Mouse (Mus musculus) thymus, adult 2 months (tissue): Measurements from ENCODE around the gene Clstn1. TPM values are rescaled to one million over a fixed set of nuclear protein-coding genes. Genes with fewer than 3 reads are reported as not detected.

Experiments
- DNase-seq: peaks from one replicate; pipeline ENCODE4 v3.0.0; 2021
- H3K27ac ChIP-seq: fragments of 200-500 bp; 2 replicates; pipeline ENCODE4 v1.5.1; 2012; ENCODE audit warnings: low read length, control low read depth; ENCODE audit not compliant: control insufficient read depth, insufficient read depth
- H3K27me3 ChIP-seq: fragments of 200-500 bp; 2 replicates; pipeline ENCODE4 v1.6.1; 2012; ENCODE audit warnings: mild to moderate bottlenecking, low read length, moderate library complexity, mixed read lengths; ENCODE audit not compliant: control insufficient read depth, insufficient read depth
- H3K36me3 ChIP-seq: fragments of 200-500 bp; 2 replicates; pipeline ENCODE4 v1.6.1; 2012; ENCODE audit warnings: mild to moderate bottlenecking, low read length, moderate library complexity; ENCODE audit not compliant: control insufficient read depth, insufficient read depth
- H3K4me1 ChIP-seq: fragments of 200-500 bp; replicated peaks from 2 replicates; pipeline ENCODE4 v1.6.1; 2012; ENCODE audit warnings: low read length; ENCODE audit not compliant: control insufficient read depth, insufficient read depth
- H3K4me3 ChIP-seq: fragments of 200-500 bp; 2 replicates; pipeline ENCODE4 v1.5.1; 2012; ENCODE audit warnings: mild to moderate bottlenecking, low read length, control low read depth, moderate library complexity; ENCODE audit not compliant: control insufficient read depth, insufficient read depth
- CTCF ChIP-seq: fragments of 200-500 bp; IDR thresholded peaks from 2 replicates; pipeline ENCODE4 v1.5.1; 2012; ENCODE audit warnings: mild to moderate bottlenecking, control low read depth, low read length, moderate library complexity, borderline replicate concordance; ENCODE audit not compliant: control insufficient read depth, poor library complexity, insufficient read depth; ENCODE audit errors: extremely low read depth
- POLR2A ChIP-seq: fragments of 200-500 bp; IDR thresholded peaks from 2 replicates; pipeline ENCODE4 v1.6.1; 2012; ENCODE audit warnings: mild to moderate bottlenecking, low read length, control low read depth, moderate library complexity; ENCODE audit not compliant: control insufficient read depth, poor library complexity, insufficient read depth; ENCODE audit errors: extremely low read depth
- WGBS: fragments of 180-500 bp; shearing (Covaris S2); methylation state at CpG from one replicate; pipeline ENCODE4 v1.1.7; 2018; 5-methylcytosine and 5-hydroxymethylcytosine counted together
- polyA plus RNA-seq: library from polyadenylated mRNA; depleted of rRNA; stranded (reverse); fragments of >200 nt; gene quantifications from 2 replicates; pipeline ENCODE4 v1.2.3, GENCODE M21; 2012

The Clstn1 gene
- polyA plus RNA-seq, 1 experiment: 24.5 TPM

GRCm38 (mm10) chr4:149626809-149627208, 40.5 kb downstream of the Clstn1 start:
- 93% methylated on average over 17 of the region's 17 CpGs for WGBS
- TF ChIP-seq CTCF: no peak
- no peak for DNase-seq
- H3K27me3 ChIP-seq: no peaks in the 10 kb centered on the region
- H3K27ac ChIP-seq: no peak overlapping the region
- H3K4me1 ChIP-seq: no peaks in the 10 kb centered on the region
- H3K4me3 ChIP-seq: no peak overlapping the region
- H3K36me3 ChIP-seq: no peaks in the 10 kb centered on the region

GRCm38 (mm10) chr4:149628372-149628771, 42.1 kb downstream of the Clstn1 start:
- DNase-seq: peak; percentile 54
- Histone ChIP-seq H3K4me1 (no peaks in the 10 kb centered on the region), H3K36me3 (no peaks in the 10 kb centered on the region), H3K27ac (no peak overlapping the region), H3K27me3 (no peaks in the 10 kb centered on the region), H3K4me3 (no peak overlapping the region)
- WGBS: 58% methylated on average over 10 of the region's 10 CpGs
- TF ChIP-seq POLR2A (no peak), CTCF (peak; percentile 59; the same call in 1 of the 2 replicates)

- WGBS: 93% methylated on average over 9 of the region's 9 CpGs
- no peak overlapping the region for H3K27ac ChIP-seq
- no peak for DNase-seq
- no peak overlapping the region for H3K4me3 ChIP-seq
- no peak for TF ChIP-seq CTCF
- TF ChIP-seq POLR2A: no peak
- no peaks in the 10 kb centered on the region for H3K27me3 ChIP-seq
- H3K4me1 ChIP-seq: no peaks in the 10 kb centered on the region
- no peaks in the 10 kb centered on the region for H3K36me3 ChIP-seq
Observed at GRCm38 (mm10) chr4:149628810-149629209, 42.5 kb downstream of the Clstn1 start.

- no peak for TF ChIP-seq CTCF
- TF ChIP-seq POLR2A: no peak
- H3K36me3 ChIP-seq: no peaks in the 10 kb centered on the region
- no peaks in the 10 kb centered on the region for H3K27me3 ChIP-seq
- no peak overlapping the region for H3K27ac ChIP-seq
- 73% methylated on average over 9 of the region's 9 CpGs for WGBS
- no peak overlapping the region for H3K4me3 ChIP-seq
- DNase-seq: no peak
- no peaks in the 10 kb centered on the region for H3K4me1 ChIP-seq
Observed at GRCm38 (mm10) chr4:149632670-149633307, 46.5 kb downstream of the Clstn1 start.

GRCm38 (mm10) chr4:149634157-149634556, 47.9 kb downstream of the Clstn1 start:
- DNase-seq: no peak
- 81% methylated on average over 1 of the region's 1 CpGs for WGBS
- TF ChIP-seq CTCF: no peak
- TF ChIP-seq POLR2A: no peak

GRCm38 (mm10) chr4:149634966-149635365, 48.7 kb downstream of the Clstn1 start:
- TF ChIP-seq CTCF (no peak), POLR2A (no peak)
- H3K4me1 ChIP-seq: no peaks in the 10 kb centered on the region
- no peak overlapping the region for H3K4me3 ChIP-seq
- H3K36me3 ChIP-seq: no peaks in the 10 kb centered on the region
- WGBS: 97% methylated on average over 11 of the region's 11 CpGs
- no peak overlapping the region for H3K27ac ChIP-seq
- DNase-seq: no peak
- no peaks in the 10 kb centered on the region for H3K27me3 ChIP-seq

More at GRCm38 (mm10) chr4:149634157-149634556, 47.9 kb downstream of the Clstn1 start:
- Histone ChIP-seq H3K4me1 (no peaks in the 10 kb centered on the region), H3K4me3 (no peak overlapping the region), H3K27ac (no peak overlapping the region), H3K27me3 (no peaks in the 10 kb centered on the region), H3K36me3 (no peaks in the 10 kb centered on the region)
